Mouse (Mus musculus): Measurements from ENCODE around the gene Pdk2.

- TF ChIP-seq CTCF (IDR thresholded peaks at IDR 0.05; ENCODE audit: low read depth, low read length) (no peak), TAL1 (conservative IDR thresholded peaks at IDR 0.05; ENCODE audit: low read depth, low read length) (no peak), GATA1 (IDR thresholded peaks at IDR 0.05; ENCODE audit: borderline replicate concordance, low read length) (no peak), POLR2AphosphoS5 (IDR thresholded peaks at IDR 0.05; ENCODE audit: insufficient replicate concordance, low read depth, low read length) (no peak)
Measured at GRCm38 (mm10) chr11:94996984-94997383, 44.2 kb downstream of the Pdk2 start.
